Mouse (Mus musculus) heart, postnatal 36 days (tissue): ENCODE results near the gene Arhgef38. TPM values are rescaled to one million over a fixed set of nuclear protein-coding genes. Genes with fewer than 3 reads are reported as not detected.

Source experiments
- DNase-seq, 2 experiments: peaks; one replicate each; pipeline ENCODE4 v3.0.0; 2021 to 2022
- intact Hi-C: fragments of 180-260 bp; cut with DNase I; formaldehyde crosslinking; loops from one replicate; pipeline ENCODE4 v1.15.1; 2025
- total RNA-seq, 2 experiments: library from RNA; stranded (reverse); gene quantifications; 2 replicates each; pipeline ENCODE4 v1.2.3; 2021

Gene Arhgef38
- total RNA-seq, 2 experiments from 2014 or later, result not detected

DNA sequence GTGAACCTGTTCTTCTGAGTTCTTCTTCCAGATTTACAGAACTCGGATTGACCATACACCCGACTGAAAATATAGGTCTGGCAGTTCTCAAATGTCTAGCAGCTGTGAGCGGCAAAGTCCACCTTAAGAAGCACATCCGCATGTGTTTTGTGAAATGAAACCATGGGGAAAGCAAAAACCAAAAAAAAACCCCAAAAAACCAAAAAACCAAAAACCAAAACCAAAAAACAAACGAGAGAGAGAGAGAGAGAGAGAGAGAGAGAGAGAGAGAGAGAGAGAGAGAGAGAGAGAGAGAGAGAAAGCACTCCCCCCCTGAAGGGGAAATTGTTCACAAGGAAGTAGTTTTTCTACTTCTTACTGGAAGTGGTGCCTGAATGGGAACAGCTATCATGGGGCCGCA is 67.2 kb downstream of the Arhgef38 start:
- intact Hi-C loops, result no loop called here
- DNase-seq, result no peak

DNA sequence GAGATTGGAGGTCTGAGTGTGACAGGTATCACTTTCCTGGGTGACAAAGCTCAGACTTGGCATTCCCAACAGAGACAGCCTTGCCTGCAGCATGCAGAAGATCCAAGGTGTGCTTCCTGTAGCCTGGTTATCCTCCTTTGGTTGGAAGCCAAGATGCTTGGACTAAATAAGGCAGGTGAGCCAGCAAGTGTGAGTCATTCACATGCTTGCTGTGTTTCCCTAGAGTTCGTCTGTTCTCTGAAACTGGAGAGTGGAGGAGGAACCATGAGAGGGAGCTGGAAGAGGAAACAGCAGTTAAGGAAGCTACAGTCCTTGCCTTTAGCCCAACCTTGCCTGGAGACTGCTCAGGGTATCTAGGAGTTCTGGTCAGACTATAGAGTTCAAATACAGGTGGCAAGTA is 69.6 kb downstream of the Arhgef38 start:
- intact Hi-C loops, result no loop called here

DNA sequence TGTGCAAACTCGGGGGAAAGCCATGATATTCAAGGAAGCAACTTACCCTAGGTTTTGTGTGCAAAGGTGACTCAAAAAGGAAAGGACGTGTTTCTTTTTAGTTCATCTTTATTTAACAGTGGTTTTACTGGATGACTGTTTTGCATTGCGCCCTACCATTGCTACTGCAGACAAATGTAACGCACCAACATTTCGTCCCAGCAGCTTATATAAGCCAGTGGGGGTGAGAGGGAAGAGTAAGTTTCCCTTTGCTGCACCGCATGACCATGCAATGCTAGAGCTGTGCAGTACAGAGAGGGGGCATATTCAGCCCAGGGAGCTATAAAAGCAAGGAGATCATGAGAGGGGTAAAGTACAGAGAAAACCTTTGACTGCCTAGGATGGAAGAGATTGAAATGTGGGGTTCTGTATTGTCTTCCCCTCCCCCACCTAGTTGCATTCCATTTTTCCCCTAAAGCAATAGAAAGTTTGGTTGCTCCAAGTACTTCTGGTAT is 70.8 kb downstream of the Arhgef38 start:
- intact Hi-C loops, result no loop called here
- DNase-seq, result no peak

More for the DNA sequence above, 69.6 kb downstream of the Arhgef38 start:
- no peak for DNase-seq

DNA sequence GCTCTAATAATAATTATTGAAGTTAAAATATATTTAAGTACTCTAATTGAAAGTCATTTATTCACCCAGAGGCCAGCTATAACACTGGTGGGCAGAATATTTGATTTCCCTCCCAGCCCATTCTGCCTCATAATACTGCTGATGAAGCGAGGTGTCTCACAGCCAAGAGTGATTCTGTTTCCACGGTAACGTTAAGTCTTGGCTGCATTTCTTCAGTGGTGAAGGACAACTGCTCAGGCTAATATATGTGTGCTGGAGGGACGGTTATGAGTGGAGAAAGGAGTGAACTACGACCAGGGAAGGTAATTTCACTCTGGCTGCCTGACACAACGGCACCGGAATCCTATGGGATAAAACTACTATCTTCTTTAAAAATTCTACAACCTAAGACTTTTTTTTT is 71.6 kb downstream of the Arhgef38 start:
- intact Hi-C loops, result no loop called here
- no peak for DNase-seq

DNA sequence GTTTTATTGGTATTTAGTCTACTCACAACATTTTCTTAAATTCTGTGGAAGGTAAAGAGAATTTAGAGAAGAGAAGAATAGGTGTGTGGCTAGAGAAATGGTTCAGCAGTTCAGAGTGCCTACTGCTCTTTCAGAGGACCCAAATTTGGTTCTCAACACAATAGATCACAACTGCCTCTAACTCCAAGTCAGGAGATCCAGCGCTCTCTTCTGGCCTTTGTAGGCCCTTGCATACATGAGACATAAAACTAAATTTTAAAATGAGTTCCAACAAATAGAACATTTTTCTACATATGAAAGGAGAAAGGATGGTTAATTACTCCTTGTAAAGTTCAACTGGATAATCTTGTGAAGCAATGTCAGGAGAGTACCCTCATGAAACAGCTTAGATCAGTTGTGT is 73.3 kb downstream of the Arhgef38 start:
- intact Hi-C loops, result no loop called here
- DNase-seq, result no peak

DNA sequence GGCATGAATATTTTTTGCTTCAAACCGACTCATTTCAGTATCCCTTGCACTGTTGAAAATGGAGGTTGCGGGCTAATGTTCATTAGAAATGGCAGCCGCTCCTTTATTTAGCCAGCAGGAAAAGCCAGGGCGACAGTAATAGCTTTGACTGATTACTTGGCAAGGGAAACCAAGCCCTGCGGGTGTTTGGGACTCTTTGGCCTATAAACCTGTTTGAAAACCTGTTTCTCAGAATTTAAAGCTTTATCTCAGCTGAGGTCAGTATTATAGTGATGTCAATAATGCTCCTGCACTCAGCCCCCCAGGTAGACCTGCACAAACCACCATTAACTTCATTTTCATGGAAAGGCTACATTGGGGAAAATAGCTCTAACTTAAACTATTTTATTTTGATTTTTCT is 76.5 kb downstream of the Arhgef38 start:
- DNase-seq, result no peak

DNA sequence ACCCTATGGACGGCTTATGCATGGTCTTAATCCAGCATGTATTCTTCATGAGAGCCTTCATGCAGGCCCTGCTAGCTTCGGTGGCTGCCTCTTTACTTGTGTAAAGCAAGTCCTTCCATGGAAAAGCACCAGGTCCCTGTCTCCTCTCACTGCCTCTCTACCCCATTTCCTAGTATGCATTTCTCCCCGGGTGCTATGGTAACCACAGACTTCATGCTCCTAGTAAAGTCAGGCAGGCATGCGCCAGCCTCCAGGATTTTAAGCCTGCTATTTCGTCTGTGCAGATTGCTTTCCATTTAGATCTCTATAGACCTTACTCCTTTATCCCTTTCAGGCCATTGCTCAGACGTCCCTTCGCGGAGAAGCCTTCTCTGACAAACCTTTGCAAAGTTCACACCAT is 80.1 kb downstream of the Arhgef38 start:
- DNase-seq, result no peak
- intact Hi-C loops, result no loop called here

More for the DNA sequence above, 76.5 kb downstream of the Arhgef38 start:
- intact Hi-C loops, result no loop called here

DNA sequence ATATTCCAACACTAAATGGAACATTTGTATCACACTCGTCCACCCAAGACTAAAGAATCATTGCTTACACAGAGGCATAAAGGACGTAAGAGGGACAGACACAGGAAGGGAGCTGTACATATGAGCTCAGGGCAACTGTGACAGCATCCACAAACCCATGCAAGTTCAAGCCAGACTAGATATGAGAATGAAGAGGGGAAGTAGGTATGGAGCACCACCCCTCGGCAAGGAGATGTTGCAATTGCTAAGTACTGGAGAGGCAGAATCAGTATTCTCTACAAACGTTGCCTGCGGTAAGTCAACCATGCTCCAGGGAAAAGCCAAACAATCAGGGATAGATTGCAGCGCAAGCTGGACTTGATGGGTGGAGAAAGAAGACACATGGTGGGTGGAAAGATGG is 81.1 kb downstream of the Arhgef38 start:
- no peak for DNase-seq
- intact Hi-C loops, result no loop called here

DNA sequence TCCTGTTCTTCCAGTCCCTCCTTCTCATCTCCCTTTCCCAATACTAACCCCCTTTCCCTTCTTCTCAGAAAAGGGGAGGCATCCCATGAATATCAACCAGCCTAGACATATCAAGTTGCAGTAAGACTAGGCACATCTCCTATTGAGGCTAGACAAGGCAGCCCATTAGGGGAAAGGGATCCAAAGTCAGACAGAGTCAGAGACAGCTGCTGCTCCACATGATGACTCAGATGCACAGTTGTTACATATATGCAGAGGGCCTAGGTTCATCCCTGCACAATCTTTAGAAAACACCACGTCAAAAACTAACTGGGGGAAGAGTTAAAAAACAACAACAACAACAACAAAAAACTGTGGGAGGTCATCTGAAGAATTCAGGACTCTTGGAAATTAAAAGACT is 81.9 kb downstream of the Arhgef38 start:
- no peak for DNase-seq
- intact Hi-C loops, result no loop called here

DNA sequence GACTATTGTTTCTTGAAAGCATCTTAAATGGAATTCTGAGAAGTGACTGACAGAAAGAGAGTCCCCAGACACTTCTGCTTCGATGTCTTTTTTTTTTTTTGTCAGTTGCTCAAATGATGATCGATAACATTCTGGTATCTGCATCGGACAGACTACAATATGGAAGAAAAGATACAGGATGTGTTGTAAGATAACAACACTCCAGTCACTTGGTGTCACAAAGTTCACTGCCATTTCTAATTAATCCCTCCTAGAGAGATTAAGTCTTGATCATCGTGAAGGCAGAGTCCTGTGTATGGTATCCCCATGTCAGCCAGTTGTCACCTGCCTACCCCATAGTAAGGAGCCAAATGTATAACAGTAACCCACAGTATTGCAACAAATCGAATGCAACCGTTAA is 83.1 kb downstream of the Arhgef38 start:
- intact Hi-C loops, result no loop called here
- DNase-seq, result no peak

DNA sequence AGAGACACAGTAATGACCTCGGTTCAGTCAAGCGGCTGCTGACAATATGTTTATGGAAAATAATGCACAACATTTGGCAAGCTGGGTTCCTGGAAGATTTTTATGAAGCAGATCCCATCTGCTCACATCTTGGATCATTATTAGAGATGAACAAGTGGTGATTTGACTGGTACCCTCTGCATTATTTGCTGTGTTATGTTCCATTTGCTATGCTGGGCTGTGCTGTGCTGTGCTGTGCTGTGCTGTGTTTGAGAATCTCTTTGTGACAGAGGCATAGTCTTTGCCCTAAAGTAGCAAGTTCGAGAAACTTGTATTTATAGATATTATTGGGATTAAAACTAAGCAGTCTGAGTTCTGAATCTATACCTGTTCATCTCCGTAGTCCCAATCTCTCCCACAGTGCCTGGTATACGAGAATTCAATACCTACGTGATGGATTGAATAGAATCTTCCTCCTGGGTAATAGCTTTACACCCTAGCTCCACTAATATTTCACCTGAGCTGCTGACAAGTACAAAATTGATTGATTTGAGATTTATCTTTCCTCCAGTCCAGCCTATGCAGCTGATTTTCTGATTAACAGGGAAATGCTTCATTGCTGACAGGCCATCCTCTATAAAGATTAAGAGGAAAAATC is 90.1 kb downstream of the Arhgef38 start:
- DNase-seq, result no peak
- intact Hi-C loops, result no loop called here

DNA sequence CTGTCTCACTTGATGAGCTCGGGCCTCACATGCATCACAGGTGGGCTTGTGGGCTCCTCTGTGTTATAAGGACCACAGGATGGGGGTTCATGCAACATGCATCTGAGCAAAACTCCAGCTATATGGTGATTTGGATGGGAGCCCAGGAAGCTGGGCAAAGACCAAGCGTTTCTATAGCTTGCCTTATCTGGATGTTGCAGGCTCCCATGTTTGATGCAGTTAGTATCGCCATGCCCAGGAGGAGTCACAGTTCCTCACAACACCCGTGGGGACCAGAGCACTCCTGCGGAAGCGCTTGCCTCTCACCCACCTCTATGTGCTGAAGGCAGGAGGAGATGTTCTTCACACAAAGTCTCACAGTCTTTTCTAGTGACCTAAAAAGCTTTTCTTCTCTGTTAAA is 92.9 kb downstream of the Arhgef38 start:
- intact Hi-C loops, result no loop called here
- DNase-seq, result no peak

DNA sequence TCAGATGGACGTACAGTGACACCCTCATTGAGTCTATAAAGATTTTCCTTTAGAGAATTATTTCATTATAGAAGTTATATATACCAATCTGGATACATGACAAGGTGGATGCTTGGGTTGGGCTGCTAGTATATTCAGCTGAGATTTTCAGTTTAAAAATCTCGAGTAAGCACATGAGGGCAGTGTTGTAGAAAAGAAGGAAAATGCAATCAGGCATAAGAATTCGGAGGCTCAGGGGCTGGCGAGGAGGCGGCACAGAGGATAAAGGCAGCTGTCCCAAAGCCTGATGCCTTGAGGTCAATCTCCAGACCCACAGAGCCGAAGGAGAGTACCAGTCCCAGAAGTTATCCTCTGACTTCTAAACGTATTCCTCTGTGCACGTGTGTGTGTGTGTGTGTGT is 102.1 kb downstream of the Arhgef38 start:
- DNase-seq, result no peak
- intact Hi-C loops, result no loop called here

DNA sequence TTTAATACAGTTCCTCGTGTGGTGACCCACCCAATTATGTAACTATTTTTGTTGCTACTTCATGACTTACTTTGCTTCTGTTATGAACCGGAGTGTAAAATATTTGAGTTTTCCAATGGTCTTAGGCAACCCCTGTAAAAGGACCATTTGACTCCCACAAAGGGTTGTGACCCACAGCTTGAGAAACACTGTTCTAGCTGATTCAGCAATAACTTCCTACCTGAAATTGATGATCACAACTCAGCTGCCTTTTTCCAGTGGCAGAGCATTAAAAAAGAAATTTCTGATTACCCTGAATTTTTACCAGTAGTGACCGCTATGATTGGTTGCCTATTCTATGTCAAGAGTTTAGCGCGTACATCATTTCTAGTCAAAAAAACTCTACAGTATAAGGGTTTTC is 103.4 kb downstream of the Arhgef38 start:
- DNase-seq, result no peak
- intact Hi-C loops, result no loop called here

DNA sequence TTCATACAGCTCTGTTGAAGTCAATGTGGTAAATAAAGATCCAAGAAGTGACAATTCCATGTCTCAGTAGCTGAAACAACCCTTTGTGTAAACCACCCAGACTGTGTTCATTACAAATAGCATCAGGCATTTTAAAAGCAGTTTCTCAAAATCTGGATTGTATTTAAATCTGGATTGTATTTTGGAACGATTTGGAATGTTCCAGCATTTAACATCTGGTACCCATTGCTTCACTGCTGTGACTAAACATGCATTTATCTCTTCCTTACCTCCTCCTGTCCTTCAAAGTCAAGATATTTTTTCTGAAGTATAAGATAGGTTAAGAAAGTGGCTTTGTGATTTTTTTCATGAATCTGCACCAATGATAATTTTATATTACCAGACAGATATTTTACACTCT is 121.5 kb downstream of the Arhgef38 start:
- intact Hi-C loops, result no loop called here
- no peak for DNase-seq

DNA sequence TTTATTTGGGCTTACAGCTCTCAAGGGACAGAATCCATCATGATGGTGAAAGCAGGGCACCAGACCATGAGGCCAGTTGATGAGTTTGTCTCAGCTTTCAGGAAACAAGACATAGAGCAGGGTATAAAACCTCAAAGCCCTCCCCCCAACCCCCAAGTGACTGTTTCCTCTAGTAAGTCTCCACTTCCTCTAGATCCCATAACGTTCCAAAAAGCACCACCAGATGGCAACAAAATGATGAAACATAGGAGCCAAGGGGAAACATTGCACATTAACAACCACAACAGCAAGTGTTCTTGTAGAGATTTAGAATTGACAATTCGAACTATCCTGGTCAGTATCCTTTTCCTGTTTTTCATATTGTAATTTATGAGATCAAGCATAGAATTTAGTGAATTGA is 123.0 kb downstream of the Arhgef38 start:
- no peak for DNase-seq
- intact Hi-C loops, result no loop called here

DNA sequence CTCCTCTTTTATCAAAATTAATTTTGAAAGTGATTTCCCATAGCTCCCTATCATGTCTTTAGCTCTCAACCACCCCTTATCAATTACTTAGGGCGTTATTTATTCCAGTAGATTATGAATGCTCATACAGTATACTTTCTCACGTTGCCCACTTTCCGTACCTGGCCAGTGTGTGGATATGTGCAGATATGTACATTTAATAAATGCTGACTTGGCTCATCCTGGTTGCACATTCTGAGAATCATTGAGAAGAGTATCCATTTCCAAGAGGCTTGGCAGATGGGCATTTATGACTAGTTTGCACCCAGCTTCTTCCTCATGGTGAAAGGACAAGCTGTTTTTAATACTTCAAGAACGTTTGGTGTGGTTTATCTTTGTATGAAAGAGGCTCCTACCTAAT is 124.9 kb downstream of the Arhgef38 start:
- intact Hi-C loops, result no loop called here
- no peak for DNase-seq

DNA sequence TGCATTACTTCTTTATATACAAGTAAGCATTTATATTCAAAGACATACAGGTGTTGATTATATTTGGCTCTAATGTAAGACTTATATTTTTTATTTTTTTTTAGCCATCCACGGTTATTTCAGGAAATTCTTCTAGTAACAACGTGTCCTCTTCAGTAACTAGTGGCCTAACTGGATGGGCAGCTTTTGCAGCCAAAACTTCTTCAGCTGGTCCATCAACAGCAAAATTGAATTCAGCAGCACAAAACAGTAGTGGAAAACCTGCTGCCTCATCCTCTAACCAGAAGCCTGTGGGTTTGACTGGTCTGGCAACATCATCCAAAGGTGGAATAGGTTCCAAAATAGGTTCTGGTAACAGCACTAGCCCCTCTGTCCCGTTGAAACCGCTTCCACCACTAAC is 126.0 kb downstream of the Arhgef38 start:
- intact Hi-C loops, result no loop called here
- DNase-seq, result no peak

DNA sequence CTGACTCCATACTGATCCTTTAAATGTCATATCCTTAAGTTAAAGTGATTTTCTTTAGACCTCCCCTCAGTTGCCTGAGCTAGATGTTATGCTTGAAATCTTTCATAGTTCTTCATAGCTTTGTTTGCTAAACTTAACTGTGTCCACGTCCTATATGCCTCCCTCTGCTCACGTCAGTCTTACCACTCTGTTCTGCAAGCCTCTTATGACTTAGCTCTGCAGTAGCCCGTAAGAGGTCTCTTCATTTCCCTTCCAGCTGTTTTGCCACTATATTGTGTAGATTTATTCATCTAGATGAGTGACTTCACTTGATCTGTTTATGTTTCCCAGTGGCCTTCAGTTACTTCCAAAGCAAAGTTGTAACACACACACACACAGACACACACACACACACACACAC is 130.3 kb downstream of the Arhgef38 start:
- intact Hi-C loops, result no loop called here
- no peak for DNase-seq

DNA sequence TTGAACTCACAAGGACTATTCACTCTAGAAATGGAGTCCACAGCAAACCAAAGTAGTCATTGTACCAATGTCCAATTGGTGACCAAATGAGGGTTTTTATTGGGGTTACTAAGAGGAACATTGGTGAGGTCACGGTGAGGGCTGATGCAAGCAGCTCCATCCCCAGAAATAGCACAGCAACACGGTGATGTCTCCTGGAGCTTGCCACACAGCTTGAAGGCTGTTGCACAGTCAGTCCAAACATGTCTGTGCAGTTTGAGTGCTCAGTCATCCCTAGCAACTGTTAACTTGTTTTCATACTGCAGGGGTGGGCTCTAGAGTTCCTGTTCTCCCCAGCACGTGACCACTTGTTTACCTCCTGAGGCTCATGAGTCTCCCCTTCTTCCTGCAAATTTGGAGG is 131.0 kb downstream of the Arhgef38 start:
- no peak for DNase-seq
- intact Hi-C loops, result no loop called here

DNA sequence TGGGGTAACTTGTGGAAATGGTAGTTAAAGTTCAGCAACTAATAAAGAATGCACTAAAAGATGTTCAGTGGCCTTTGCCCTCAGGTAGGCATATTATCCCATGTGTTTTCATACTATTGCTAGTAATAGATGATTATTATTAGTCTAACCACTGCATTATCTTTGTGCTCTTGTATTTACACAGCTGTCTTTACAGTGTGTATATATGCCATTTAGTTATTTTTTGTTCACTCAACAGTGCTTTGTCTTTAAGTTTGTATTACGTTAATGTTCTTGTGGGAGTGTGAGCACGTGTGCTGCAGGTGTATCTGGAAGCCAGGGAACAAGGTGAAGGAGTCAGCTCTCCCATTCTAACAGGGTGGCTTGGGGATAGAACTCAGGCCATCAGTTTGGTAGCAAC is 135.8 kb downstream of the Arhgef38 start:
- intact Hi-C loops, result loop anchor here (10.0 kb wide), 1 partner anchor 414 kb away; the partner anchor contains the start of genes Aimp1 and Tbck
- DNase-seq, result no peak

DNA sequence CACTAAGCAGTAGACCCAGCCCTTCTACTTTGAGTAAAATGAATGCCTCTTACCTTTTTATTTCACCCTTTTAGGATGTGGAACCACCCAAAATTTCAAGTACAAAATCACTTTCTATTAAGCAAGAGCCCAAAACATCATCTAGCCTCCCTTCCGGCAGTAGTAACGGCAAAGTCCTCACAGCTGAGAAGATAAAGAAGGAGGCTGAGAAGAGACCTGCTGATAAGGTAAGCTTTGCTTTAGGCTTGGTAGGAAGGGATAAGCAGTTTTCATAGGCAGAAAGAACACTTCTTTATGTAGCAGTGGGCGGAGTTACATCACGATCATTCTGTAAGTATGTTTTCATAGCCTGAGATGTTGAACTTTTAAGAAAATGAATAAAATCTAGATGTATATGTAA is 136.4 kb downstream of the Arhgef38 start:
- DNase-seq, result no peak
- intact Hi-C loops, result loop anchor here (10.0 kb wide), 1 partner anchor 414 kb away; the partner anchor contains the start of genes Aimp1 and Tbck

DNA sequence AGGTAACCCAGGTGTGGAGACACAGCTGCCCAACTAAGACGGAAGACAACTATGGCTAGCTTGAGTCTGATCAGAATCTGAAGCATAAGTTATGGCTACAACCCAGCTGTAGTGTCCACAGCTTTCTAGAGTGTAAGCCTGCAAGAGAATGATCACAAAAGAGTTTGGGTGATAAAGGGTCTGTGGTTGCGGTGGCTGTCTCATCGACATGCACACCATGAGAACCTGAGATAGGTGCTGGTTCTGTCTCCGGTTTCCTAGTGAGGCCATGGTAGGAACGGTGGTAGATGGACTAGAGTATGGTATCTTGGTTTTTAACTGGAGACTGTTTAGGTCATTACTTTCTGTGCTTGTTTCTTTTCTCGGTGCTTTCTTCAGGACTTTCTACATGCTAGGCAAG is 136.8 kb downstream of the Arhgef38 start:
- DNase-seq, result no peak
- intact Hi-C loops, result loop anchor here (10.0 kb wide), 1 partner anchor 413 kb away; the partner anchor contains the start of genes Aimp1 and Tbck
